Mouse (Mus musculus) midbrain, embryonic 11.5 days (tissue): ENCODE results near the gene C2. TPM values are rescaled to one million over a fixed set of nuclear protein-coding genes. Genes with fewer than 3 reads are reported as not detected.
A peak's percentile ranks its signal among the peaks of the same experiment; 100 is the strongest.
"Not testable (repeated sequence)": the region's sequence is repeated elsewhere in the genome, so short reads cannot be mapped to it uniquely, and the experiment has no call there.

Source experiments
- ATAC-seq: fragments of 200-750 bp; cut with Nextera tagmentation; 2 replicates; pipeline ENCODE4 v1.8.0; 2017; ENCODE audit warnings: moderate TSS enrichment, moderate library complexity; ENCODE audit not compliant: low FRiP score
- DNase-seq: peaks from one replicate; pipeline ENCODE4 v3.0.0; 2015; ENCODE audit warnings: low spot score; ENCODE audit errors: missing footprints
- H3K27ac ChIP-seq: fragments of 300-500 bp; sonication (generic); 2 replicates; pipeline ENCODE4 v1.5.1; 2014; ENCODE audit warnings: low read depth, low read length
- H3K27me3 ChIP-seq: fragments of 300-500 bp; sonication (generic); 2 replicates; pipeline ENCODE4 v1.6.1; 2014; ENCODE audit warnings: mild to moderate bottlenecking, low read length, moderate library complexity, mixed read lengths; ENCODE audit not compliant: control insufficient read depth, insufficient read depth
- H3K36me3 ChIP-seq: fragments of 300-500 bp; sonication (generic); 2 replicates; pipeline ENCODE4 v1.6.1; 2014; ENCODE audit warnings: mild to moderate bottlenecking, low read length, moderate library complexity, mixed read lengths; ENCODE audit not compliant: control insufficient read depth, insufficient read depth
- H3K4me1 ChIP-seq: fragments of 300-500 bp; sonication (generic); 2 replicates; pipeline ENCODE4 v1.6.1; 2014; ENCODE audit warnings: low read length; ENCODE audit not compliant: control insufficient read depth, insufficient read depth
- H3K4me2 ChIP-seq: fragments of 300-500 bp; sonication (generic); 2 replicates; pipeline ENCODE4 v1.6.1; 2014; ENCODE audit warnings: mild to moderate bottlenecking, moderate library complexity
- H3K4me3 ChIP-seq: fragments of 300-500 bp; sonication (generic); 2 replicates; pipeline ENCODE4 v1.5.1; 2014; ENCODE audit warnings: low read depth, low read length
- H3K9ac ChIP-seq: fragments of 300-500 bp; sonication (generic); 2 replicates; pipeline ENCODE4 v1.6.1; 2014; ENCODE audit warnings: low read length
- H3K9me3 ChIP-seq: fragments of 300-500 bp; sonication (generic); 2 replicates; pipeline ENCODE4 v1.6.1; 2016; ENCODE audit warnings: low read length; ENCODE audit not compliant: control insufficient read depth
- WGBS: fragments of 180-500 bp; shearing (Covaris S2); extraction: QIAGEN DNeasy Blood & Tissue Kit; methylation state at CpG from one replicate; pipeline ENCODE4 v1.1.7; 2014; 5-methylcytosine and 5-hydroxymethylcytosine counted together
- microRNA-seq: library from miRNA; unstranded; fragments of <30 nt; microRNA quantifications from one replicate; pipeline ENCODE4, GENCODE M21; 2017
- polyA plus RNA-seq: library from polyadenylated mRNA; unstranded; fragments of >200 nt; fragmentation: Nextera tagmentation; extraction: Ambion mirVana; gene quantifications from 2 replicates; pipeline ENCODE4 v1.2.1, GENCODE M21; 2014

The C2 gene
- polyA plus RNA-seq, 1 experiment from 2014 or later, result 0.83 TPM

DNA sequence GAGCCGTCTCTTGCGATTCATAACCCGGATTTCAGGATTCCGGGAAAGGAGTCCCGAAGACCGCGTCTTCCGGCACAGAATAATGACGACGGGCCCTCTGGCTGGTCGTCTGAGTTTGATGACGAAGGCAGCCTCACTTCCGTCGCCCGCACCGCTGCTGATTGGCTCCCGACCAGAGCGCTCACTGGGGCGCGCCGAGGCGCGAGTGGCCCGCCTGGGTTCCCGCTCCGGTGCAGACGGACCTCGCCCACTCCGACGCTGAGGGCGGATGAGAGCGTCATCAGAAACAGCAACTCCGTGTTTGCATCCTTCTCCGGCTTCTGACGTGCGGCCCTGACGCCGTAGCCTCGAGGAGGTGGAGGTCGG, 61.2 kb downstream of the C2 start, which contains the start of the genes Stk19 and Dxo:
Gene Stk19 (minus strand): TSS at position 90 of the 366 bp plus-strand sequence.
Gene Dxo (plus strand): TSS at position 164 of the 366 bp plus-strand sequence.
- Histone ChIP-seq H3K9ac (peak within 1 kb of the TSS; percentile 75), H3K4me3 (peak within 1 kb of the TSS; percentile 83), H3K4me1 (peaks cover 17% of the 10 kb centered on the region), H3K36me3 (peaks cover 4% of the 10 kb centered on the region), H3K27ac (peak within 1 kb of the TSS; percentile 49), H3K27me3 (no peaks in the 10 kb centered on the region), H3K4me2 (peak within 1 kb of the TSS; percentile 98), H3K9me3 (no peaks in the 10 kb centered on the region)
- under 1% methylated on average over 40 of the region's 40 CpGs for WGBS
- DNase-seq, result peak; percentile 99
- ATAC-seq, result peak; percentile 94

DNA sequence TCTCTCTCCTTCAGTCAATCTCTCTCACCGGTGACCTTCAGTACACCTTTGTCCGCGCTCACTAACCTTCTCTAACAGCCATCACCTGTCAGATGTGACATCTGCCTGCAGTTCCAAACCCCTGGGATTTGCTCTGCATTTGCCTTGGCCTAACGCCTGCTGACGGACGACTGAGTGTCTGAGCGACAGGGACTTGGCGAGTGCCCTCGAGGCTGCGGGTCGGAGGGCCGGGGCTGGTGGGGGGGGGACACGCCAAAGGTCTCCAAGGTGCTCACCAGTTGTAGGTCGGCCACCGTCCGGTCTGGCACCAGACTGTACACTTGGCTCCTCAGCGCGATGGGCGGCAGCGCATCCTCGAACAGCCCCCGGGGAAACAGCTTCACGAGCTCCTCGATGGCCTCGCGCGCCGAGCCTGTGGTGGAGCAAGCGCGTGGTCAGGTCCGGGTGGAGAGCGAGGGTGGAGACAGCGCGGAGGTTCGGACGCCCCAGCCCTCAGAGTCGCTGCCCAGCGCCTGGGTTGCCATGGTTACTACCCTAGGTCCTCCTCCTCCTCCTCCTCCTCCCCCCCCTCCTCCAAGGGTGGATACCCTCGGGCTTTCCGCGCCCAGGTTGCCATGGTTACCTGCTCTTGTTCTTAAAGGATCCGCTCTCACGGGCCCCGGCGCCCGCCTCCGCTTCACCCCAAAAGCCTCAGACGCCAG, 61.8 kb downstream of the C2 start:
- peak; percentile 88 for DNase-seq
- WGBS, result 4% methylated on average over 48 of the region's 48 CpGs
- Histone ChIP-seq H3K9me3 (no peaks in the 10 kb centered on the region), H3K4me3 (peak overlapping the region; percentile 83), H3K36me3 (peaks cover 4% of the 10 kb centered on the region), H3K4me2 (peak overlapping the region; percentile 96), H3K4me1 (peaks cover 17% of the 10 kb centered on the region), H3K27ac (peak overlapping the region; percentile 49), H3K9ac (peak overlapping the region; percentile 75), H3K27me3 (no peaks in the 10 kb centered on the region)
- peak; percentile 92 for ATAC-seq

DNA sequence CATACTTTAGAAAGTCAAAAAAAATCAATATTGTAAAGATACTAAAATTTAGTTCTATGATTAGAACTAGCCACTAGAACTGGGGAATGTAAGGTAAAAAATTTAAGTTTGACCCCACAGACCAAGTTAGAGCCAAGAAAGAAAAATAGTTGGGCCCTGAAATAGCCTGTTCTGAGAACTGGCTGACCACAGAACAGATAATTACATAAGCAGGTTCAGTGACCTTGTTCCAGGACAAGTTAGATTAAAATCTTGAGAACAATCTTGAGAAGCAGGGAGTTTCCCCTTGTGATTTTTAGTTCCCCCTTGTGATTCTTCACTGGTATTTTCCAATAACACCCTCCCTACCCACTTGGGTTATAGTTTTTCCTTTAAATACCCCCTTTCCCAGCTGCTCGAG, 67.3 kb downstream of the C2 start:
- ATAC-seq, result not testable (repeated sequence)

DNA sequence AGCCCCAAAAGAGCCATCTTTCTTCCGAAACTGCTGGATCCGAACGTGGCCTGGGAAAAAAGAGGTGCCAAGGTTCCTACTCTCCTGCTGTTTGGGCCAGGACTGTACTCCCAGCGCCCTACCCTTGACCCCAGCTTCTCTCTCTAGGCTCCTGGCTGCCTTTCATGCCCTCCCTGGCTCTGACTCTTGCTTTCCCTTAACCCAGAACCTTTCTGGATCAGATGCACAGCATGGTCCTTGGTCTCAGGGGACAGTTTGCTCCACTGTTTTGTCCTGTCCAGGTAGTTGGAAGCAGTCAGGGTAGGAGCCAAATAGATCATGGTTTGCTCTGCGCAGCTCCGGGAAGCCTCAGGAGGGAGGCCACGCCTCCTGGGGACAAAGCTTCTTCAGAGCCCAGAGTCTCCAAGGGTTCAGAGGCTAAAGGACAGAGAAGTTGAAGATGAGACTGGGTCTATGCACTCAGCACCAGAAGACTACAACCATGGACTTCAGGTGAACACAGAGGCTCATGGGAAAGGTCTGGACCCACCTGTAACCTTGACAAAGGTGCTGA, 83.2 kb downstream of the C2 start:
- DNase-seq, result no peak

More for the DNA sequence above, 67.3 kb downstream of the C2 start:
- not testable (repeated sequence) for H3K27me3 ChIP-seq, H3K9me3 ChIP-seq, H3K27ac ChIP-seq, H3K9ac ChIP-seq, DNase-seq, H3K4me3 ChIP-seq, H3K36me3 ChIP-seq, H3K4me1 ChIP-seq, H3K4me2 ChIP-seq
- 83% methylated on average over 1 of the region's 1 CpGs for WGBS

DNA sequence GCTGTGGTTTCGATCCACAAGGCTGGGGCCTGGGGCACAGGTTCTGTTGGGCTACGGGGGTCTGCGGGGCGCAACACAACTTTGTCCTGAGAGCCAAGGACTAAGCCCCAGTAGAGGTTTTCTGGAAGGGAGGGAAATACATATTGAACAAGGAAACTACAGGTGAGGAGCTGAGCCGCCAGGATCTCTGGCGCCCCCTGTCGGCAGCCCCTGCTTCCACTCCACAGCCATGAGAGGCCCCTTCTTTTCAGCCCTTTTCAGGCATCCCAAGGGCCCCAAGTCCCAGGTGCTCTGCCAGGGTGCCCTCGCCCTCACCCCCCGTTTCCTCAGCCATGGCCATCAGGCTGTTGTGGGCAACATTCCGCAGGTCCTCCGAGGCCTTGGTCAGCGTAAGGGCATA, 84.3 kb downstream of the C2 start:
- H3K4me1 ChIP-seq, H3K27ac ChIP-seq, ATAC-seq, H3K4me3 ChIP-seq, H3K27me3 ChIP-seq, H3K4me2 ChIP-seq, H3K36me3 ChIP-seq, H3K9ac ChIP-seq, H3K9me3 ChIP-seq: not testable (repeated sequence)
- 64% methylated on average over 12 of the region's 12 CpGs for WGBS
- peak; percentile 87 for DNase-seq

More for the DNA sequence above, 83.2 kb downstream of the C2 start:
- H3K4me3 ChIP-seq, result no peak overlapping the region
- H3K4me1 ChIP-seq, result no peaks in the 10 kb centered on the region
- H3K9me3 ChIP-seq, result no peaks in the 10 kb centered on the region
- WGBS, result 78% methylated on average over 7 of the region's 7 CpGs
- no peak overlapping the region for H3K4me2 ChIP-seq
- H3K36me3 ChIP-seq, result no peaks in the 10 kb centered on the region
- no peak for ATAC-seq
- no peaks in the 10 kb centered on the region for H3K27me3 ChIP-seq
- no peak overlapping the region for H3K9ac ChIP-seq
- H3K27ac ChIP-seq, result no peak overlapping the region

Small RNAs within 50 kb of the gene (microRNA-seq; reads per million reads assigned to microRNA genes)
- gene Mir6970 (0.95 reads per million), gene Mir6971 (2.5 reads per million, percentile 9 among the genes with 10 or more reads in this experiment), gene Mir6972 (not detected)

Other genes starting within 250 kb of the C2 start
- 0.03 and 0.05 TPM in 2 replicates for gene Tnxb, start 227.7 kb downstream of the C2 start, polyA plus RNA-seq
- gene C4b, start 154.4 kb downstream of the C2 start, polyA plus RNA-seq, result not detected in 2 replicates
- not detected in 2 replicates for gene Cyp21a1, start 93.7 kb downstream of the C2 start, polyA plus RNA-seq
- gene Stk19, start 61.3 kb downstream of the C2 start, polyA plus RNA-seq, result 20.2 and 21.5 TPM in 2 replicates
- 60.7 and 64.8 TPM in 2 replicates for gene Dxo, start 61.2 kb downstream of the C2 start, polyA plus RNA-seq
- gene Skiv2l, start 48.1 kb downstream of the C2 start, polyA plus RNA-seq, result 30.7 and 36.2 TPM in 2 replicates
- 117 and 125 TPM in 2 replicates for gene Nelfe, start 47.9 kb downstream of the C2 start, polyA plus RNA-seq
- gene Cfb, start 35.7 kb downstream of the C2 start, polyA plus RNA-seq, result 1.6 and 1.9 TPM in 2 replicates
- gene Zbtb12, start 18.8 kb downstream of the C2 start, polyA plus RNA-seq, result 2.5 and 2.9 TPM in 2 replicates
- gene Gm20547, start 16.2 kb downstream of the C2 start, polyA plus RNA-seq, result 0.05 and 0.15 TPM in 2 replicates
- 56.9 and 60.5 TPM in 2 replicates for gene Ehmt2, start 204 bp upstream of the C2 start, polyA plus RNA-seq
- not detected in 2 replicates for gene Slc44a4, start 16.2 kb upstream of the C2 start, polyA plus RNA-seq
- 11.0 and 12.3 TPM in 2 replicates for gene Neu1, start 33.0 kb upstream of the C2 start, polyA plus RNA-seq
- 0.08 and 0.26 TPM in 2 replicates for gene Hspa1b, start 61.0 kb upstream of the C2 start, polyA plus RNA-seq
- gene Gm20481, start 71.6 kb upstream of the C2 start, polyA plus RNA-seq, result not detected in 2 replicates
- gene Hspa1a, start 73.9 kb upstream of the C2 start, polyA plus RNA-seq, result 0.59 and 1.2 TPM in 2 replicates
- 1.4 and 2.0 TPM in 2 replicates for gene Hspa1l, start 74.4 kb upstream of the C2 start, polyA plus RNA-seq
- gene Lsm2, start 83.6 kb upstream of the C2 start, polyA plus RNA-seq, result 213 and 234 TPM in 2 replicates
- 76.1 and 81.2 TPM in 2 replicates for gene Vars, start 102.7 kb upstream of the C2 start, polyA plus RNA-seq
- 0.07 TPM in 1 of 2 replicates, not detected in the other for gene Vwa7, start 118.3 kb upstream of the C2 start, polyA plus RNA-seq
- 5.3 and 7.3 TPM in 2 replicates for gene Sapcd1, start 129.8 kb upstream of the C2 start, polyA plus RNA-seq
- gene Msh5, start 148.5 kb upstream of the C2 start, polyA plus RNA-seq, result 5.0 and 5.2 TPM in 2 replicates
- gene Clic1, start 151.7 kb upstream of the C2 start, polyA plus RNA-seq, result 73.8 and 83.9 TPM in 2 replicates
- gene Ddah2, start 160.8 kb upstream of the C2 start, polyA plus RNA-seq, result 614 and 653 TPM in 2 replicates
- not detected in 2 replicates for gene Ly6g6c, start 167.1 kb upstream of the C2 start, polyA plus RNA-seq
- 0.76 and 0.89 TPM in 2 replicates for gene Mpig6b, start 167.9 kb upstream of the C2 start, polyA plus RNA-seq
- not detected in 2 replicates for gene Ly6g6e, start 178.6 kb upstream of the C2 start, polyA plus RNA-seq
- gene Ly6g6d, start 179.8 kb upstream of the C2 start, polyA plus RNA-seq, result 0.97 and 1.5 TPM in 2 replicates
- 0.28 and 0.74 TPM in 2 replicates for gene Ly6g6f, start 187.3 kb upstream of the C2 start, polyA plus RNA-seq
- gene Abhd16a, start 191.0 kb upstream of the C2 start, polyA plus RNA-seq, result 40.5 and 45.2 TPM in 2 replicates
- not detected in 2 replicates for gene Ly6g5c, start 210.0 kb upstream of the C2 start, polyA plus RNA-seq
- 0.86 and 1.2 TPM in 2 replicates for gene Ly6g5b, start 217.2 kb upstream of the C2 start, polyA plus RNA-seq
- gene Gpank1, start 223.2 kb upstream of the C2 start, polyA plus RNA-seq, result 24.4 and 26.3 TPM in 2 replicates
- 293 and 299 TPM in 2 replicates for gene Csnk2b, start 223.8 kb upstream of the C2 start, polyA plus RNA-seq
- 7.1 and 8.1 TPM in 2 replicates for gene D17H6S53E, start 228.1 kb upstream of the C2 start, polyA plus RNA-seq
- gene Apom, start 233.8 kb upstream of the C2 start, polyA plus RNA-seq, result 0.37 and 0.45 TPM in 2 replicates
- 96.0 and 104 TPM in 2 replicates for gene Bag6, start 236.9 kb upstream of the C2 start, polyA plus RNA-seq